Mouse (Mus musculus): ENCODE data around the gene Olfr611. TPM values are rescaled to one million over a fixed set of nuclear protein-coding genes. Genes with fewer than 3 reads are reported as not detected.
"Not testable (repeated sequence)": the region's sequence is repeated elsewhere in the genome, so short reads cannot be mapped to it uniquely, and the experiment has no call there.

Gene Olfr611
- not detected for total RNA-seq (2022)

GRCm38 (mm10) chr7:103520746-103521145 is at the start of gene Olfr611:
TSS of gene Olfr611 (minus strand) at chr7:103520846.
- DNase-seq (ENCODE audit: low spot score in 2 of 2), result not testable (repeated sequence)

DNA sequence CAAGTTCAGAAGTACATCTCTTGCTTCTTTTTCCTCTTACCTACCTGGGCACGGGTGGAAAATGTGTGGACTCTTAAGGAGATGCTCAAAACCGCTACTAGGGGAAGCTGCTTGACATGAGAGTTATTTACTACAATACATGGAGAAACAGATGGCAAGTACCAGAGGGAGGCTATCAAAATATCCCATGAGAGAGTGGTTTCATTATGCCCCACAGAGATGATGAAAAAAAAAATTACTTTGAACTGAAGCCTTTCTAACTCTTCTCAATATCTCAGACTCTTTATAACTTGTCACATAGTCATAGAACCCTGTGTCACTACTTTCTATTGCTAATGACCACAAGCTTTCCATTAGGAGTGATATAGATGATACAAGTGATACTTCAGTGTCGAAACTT is 48.4 kb upstream of the Olfr611 start, which contains the start of gene Olfr616:
TSS of gene Olfr616 (minus strand) at position 101 of the 400 bp plus-strand sequence.
- no peak for DNase-seq (ENCODE audit: low spot score in 2 of 2)

- DNase-seq (ENCODE audit: low spot score in 2 of 2), result no peak
Measured at GRCm38 (mm10) chr7:103555779-103556178, 35.1 kb upstream of the Olfr611 start, which contains the start of gene Olfr615. TSS of gene Olfr615 (plus strand) at chr7:103556079.

DNA sequence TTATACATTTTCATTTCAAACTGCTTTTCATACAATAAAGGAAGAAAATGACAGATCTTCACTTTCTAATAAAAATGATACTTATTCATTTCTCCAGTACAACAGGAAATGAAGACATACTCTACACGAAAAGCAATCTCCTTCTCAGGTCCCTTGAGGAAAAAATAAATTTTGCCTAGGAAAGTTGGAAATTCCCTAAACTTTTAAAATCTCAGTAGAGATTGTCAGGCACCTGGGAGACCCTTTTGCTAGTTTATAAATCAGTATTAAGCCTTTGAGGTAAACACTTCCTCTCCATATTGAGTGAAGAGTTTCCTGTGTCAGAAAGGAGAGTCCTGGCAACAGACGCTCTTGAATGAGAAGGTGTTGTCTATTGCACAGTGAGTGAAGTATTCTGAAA is 27.1 kb upstream of the Olfr611 start, which contains the start of gene Olfr613:
TSS of gene Olfr613 (plus strand) at position 301 of the 400 bp plus-strand sequence.
- no peak for DNase-seq (ENCODE audit: low spot score in 2 of 2)

GRCm38 (mm10) chr7:103542617-103543016 is 22.0 kb upstream of the Olfr611 start, which contains the start of gene Olfr612:
TSS of gene Olfr612 (minus strand) at chr7:103542717.
- DNase-seq (ENCODE audit: low spot score in 2 of 2), result not testable (repeated sequence)

DNA sequence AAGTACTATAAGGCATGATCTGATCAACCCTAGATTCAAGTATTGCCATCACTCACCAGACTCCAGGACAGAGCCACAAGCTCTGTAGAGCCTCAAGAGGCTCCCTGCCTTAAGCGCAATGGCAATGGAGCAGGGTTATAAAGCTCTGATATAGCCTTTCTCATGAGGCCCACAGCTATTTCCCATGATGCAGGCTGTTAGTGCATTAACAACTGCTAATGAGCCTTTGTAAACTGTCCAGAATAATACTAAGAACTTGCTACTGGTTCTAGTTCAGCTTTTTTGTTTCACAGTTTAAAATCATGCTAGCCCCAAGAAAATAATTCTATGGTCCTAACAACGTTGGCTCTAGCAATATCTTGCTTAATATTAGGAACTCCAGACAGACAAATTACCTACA is 8.6 kb downstream of the Olfr611 start, which contains the start of gene Olfr610:
TSS of gene Olfr610 (minus strand) at position 101 of the 400 bp plus-strand sequence.
- DNase-seq (ENCODE audit: low spot score in 2 of 2), result no peak

- no peak for DNase-seq (ENCODE audit: low spot score in 2 of 2)
Measured at GRCm38 (mm10) chr7:103497962-103498361, 22.7 kb downstream of the Olfr611 start, which contains the start of gene Olfr609. TSS of gene Olfr609 (minus strand) at chr7:103498062.

DNA sequence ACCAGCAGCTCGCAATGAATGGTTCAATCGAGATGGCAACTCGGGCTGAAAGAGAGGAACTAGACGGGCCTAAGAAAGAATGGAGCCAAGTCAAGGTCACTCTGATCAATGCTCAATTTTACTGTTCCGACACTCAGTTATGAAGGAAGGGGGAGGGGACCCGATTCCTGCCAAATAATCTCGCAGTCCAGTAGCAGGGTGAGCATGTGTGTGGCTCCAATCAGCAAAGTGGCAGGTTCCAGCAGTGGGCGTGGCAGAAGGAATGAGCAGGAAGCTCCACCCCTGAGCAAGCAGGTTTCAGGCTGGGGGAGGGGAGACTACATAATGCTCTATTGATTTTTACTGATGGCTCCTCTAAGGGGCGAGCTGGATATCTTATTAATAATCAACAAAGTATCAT is 43.5 kb downstream of the Olfr611 start:
- DNase-seq (ENCODE audit: low spot score in 2 of 2), result not testable (repeated sequence)

DNA sequence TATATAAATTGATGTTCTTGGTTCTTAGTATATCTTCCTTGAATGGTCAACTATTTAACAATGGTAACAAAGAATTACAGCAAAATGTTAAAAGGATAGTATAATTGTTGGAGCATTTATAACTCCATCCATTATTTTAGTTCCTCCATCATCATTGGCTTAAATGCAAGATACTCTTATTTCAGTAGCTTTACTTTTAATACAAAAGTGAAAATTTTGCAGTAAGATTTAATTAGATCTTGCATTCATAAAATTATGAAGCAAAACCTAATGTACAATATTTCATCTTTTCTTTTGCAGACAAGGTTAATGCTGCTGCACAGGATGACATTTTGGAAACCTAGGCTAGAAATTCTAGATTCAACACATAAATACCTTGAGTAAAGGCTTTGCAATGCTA is 51.1 kb downstream of the Olfr611 start, which contains the start of gene Olfr608:
TSS of gene Olfr608 (plus strand) at position 301 of the 400 bp plus-strand sequence.
- no peak for DNase-seq (ENCODE audit: low spot score in 2 of 2)

Other genes starting within 250 kb of the Olfr611 start
- gene Olfr596, start 215.2 kb downstream of the Olfr611 start, total RNA-seq (2022), result not detected
- not detected for gene Olfr597, start 204.5 kb downstream of the Olfr611 start, total RNA-seq (2022)
- not detected for gene Olfr598, start 197.3 kb downstream of the Olfr611 start, total RNA-seq (2022)
- gene Olfr599, start 184.9 kb downstream of the Olfr611 start, total RNA-seq (2022), result not detected
- not detected for gene Olfr600, start 171.2 kb downstream of the Olfr611 start, total RNA-seq (2022)
- not detected for gene Olfr601, start 158.2 kb downstream of the Olfr611 start, total RNA-seq (2022)
- not detected for gene Olfr603, start 134.7 kb downstream of the Olfr611 start, total RNA-seq (2022)
- not detected for gene Usp17lc, start 105.8 kb downstream of the Olfr611 start, total RNA-seq (2022)
- gene Olfr605, start 75.4 kb downstream of the Olfr611 start, total RNA-seq (2022), result not detected
- not detected for gene Olfr606, start 71.8 kb downstream of the Olfr611 start, total RNA-seq (2022)
- not detected for gene Olfr607, start 56.7 kb downstream of the Olfr611 start, total RNA-seq (2022)
- gene Olfr608, start 51.0 kb downstream of the Olfr611 start, total RNA-seq (2022), result not detected
- gene Olfr609, start 22.8 kb downstream of the Olfr611 start, total RNA-seq (2022), result not detected
- gene Olfr610, start 8.7 kb downstream of the Olfr611 start, total RNA-seq (2022), result not detected
- not detected for gene Olfr612, start 21.9 kb upstream of the Olfr611 start, total RNA-seq (2022)
- gene Olfr613, start 27.2 kb upstream of the Olfr611 start, total RNA-seq (2022), result not detected
- not detected for gene Olfr615, start 35.2 kb upstream of the Olfr611 start, total RNA-seq (2022)
- gene Olfr616, start 48.3 kb upstream of the Olfr611 start, total RNA-seq (2022), result not detected
- not detected for gene Olfr617, start 52.2 kb upstream of the Olfr611 start, total RNA-seq (2022)
- not detected for gene Olfr618, start 69.3 kb upstream of the Olfr611 start, total RNA-seq (2022)
- not detected for gene Olfr619, start 79.7 kb upstream of the Olfr611 start, total RNA-seq (2022)
- gene Olfr620, start 91.7 kb upstream of the Olfr611 start, total RNA-seq (2022), result not detected
- not detected for gene Olfr622, start 121.9 kb upstream of the Olfr611 start, total RNA-seq (2022)
- not detected for gene Olfr623, start 142.9 kb upstream of the Olfr611 start, total RNA-seq (2022)
- gene Olfr624, start 150.3 kb upstream of the Olfr611 start, total RNA-seq (2022), result not detected
- not detected for gene Olfr625-ps1, start 161.9 kb upstream of the Olfr611 start, total RNA-seq (2022)
- not detected for gene Olfr243, start 193.8 kb upstream of the Olfr611 start, total RNA-seq (2022)
- not detected for gene Olfr628, start 209.5 kb upstream of the Olfr611 start, total RNA-seq (2022)
- not detected for gene Olfr629, start 224.1 kb upstream of the Olfr611 start, total RNA-seq (2022)
- not detected for gene Olfr630, start 236.5 kb upstream of the Olfr611 start, total RNA-seq (2022)

Data from gastrocnemius, adult 8-10 months (tissue).